Mouse (Mus musculus): ENCODE measurements around the gene Batf3. TPM values are rescaled to one million over a fixed set of nuclear protein-coding genes. Genes with fewer than 3 reads are reported as not detected.
"Not testable (repeated sequence)": the region's sequence is repeated elsewhere in the genome, so short reads cannot be mapped to it uniquely, and the experiment has no call there.

Batf3 gene
- polyA plus RNA-seq, 1 experiment from 2014 or later = 14.2 TPM

- WGBS = 78% methylated on average over 2 of the region's 2 CpGs
- H3K4me1 ChIP-seq (ENCODE audit: insufficient read depth) = no peaks in the 10 kb centered on the region
- no peak overlapping the region for H3K4me2 ChIP-seq
- no peaks in the 10 kb centered on the region for H3K36me3 ChIP-seq (ENCODE audit: insufficient read depth)
- ATAC-seq (ENCODE audit: insufficient read depth) = no peak
- no peak overlapping the region for H3K27ac ChIP-seq (ENCODE audit: low read depth)
- no peak for TF ChIP-seq CTCF (IDR thresholded peaks at IDR 0.05; ENCODE audit: low read depth)
- H3K9me3 ChIP-seq (ENCODE audit: low read depth, low read length) = no peaks in the 10 kb centered on the region
- H3K4me3 ChIP-seq (ENCODE audit: low read depth, low read length) = no peak overlapping the region
- DNase-seq = no peak
- no peak overlapping the region for H3K9ac ChIP-seq
- H3K27me3 ChIP-seq (ENCODE audit: insufficient read depth, low read length) = no peaks in the 10 kb centered on the region
Measured at GRCm38 (mm10) chr1:191131692-191132091, 34.0 kb downstream of the Batf3 start.

DNA sequence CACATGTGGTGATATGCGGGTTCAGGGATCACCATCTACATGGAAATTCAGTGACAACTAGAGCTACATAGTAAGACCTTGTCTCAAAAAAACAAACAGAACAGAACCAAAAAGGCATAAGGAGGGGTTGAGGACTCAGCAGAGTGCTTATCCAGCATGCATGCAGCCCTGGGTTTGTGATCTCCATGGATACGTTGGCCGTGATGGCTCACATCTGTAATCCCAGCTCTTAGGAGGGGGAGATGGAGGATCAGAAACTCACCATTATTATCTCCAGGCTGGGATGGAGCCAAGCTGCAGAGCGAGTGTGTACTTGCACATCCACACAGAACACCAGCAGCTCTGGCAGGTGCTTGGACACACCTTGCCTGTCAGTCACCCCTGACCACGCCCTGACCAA is 34.6 kb downstream of the Batf3 start:
- WGBS = 52% methylated on average over 5 of the region's 5 CpGs
- no peak overlapping the region for H3K4me2 ChIP-seq
- DNase-seq (no peak), ATAC-seq (ENCODE audit: insufficient read depth) (no peak)
- TF ChIP-seq CTCF (IDR thresholded peaks at IDR 0.05; ENCODE audit: low read depth) = no peak
- no peaks in the 10 kb centered on the region for H3K4me1 ChIP-seq (ENCODE audit: insufficient read depth)
- no peak overlapping the region for H3K27ac ChIP-seq (ENCODE audit: low read depth)
- H3K9ac ChIP-seq = no peak overlapping the region
- no peak overlapping the region for H3K4me3 ChIP-seq (ENCODE audit: low read depth, low read length)
- H3K9me3 ChIP-seq (ENCODE audit: low read depth, low read length) = no peaks in the 10 kb centered on the region
- no peaks in the 10 kb centered on the region for H3K27me3 ChIP-seq (ENCODE audit: insufficient read depth, low read length)
- no peaks in the 10 kb centered on the region for H3K36me3 ChIP-seq (ENCODE audit: insufficient read depth)

DNA sequence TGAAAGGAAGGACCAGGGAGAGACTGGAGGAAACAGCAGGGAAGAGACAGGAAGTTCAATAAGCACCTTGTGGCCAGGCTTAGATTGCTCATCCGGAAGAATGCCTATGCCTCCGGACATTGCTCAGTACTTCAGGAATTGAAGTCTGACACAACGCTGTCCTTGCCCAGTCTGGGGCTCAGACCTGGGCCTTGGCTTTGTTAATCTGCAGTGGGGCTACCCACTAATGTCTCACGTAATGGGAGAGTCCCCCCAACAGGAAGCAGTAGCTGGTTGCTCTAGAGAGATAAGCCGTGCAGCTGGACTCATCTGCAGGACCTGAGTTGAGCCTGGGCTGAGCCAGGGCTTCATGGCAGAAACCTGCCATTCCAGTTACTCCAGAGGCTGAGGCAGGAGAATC is 35.3 kb downstream of the Batf3 start:
- Histone ChIP-seq H3K36me3 (ENCODE audit: insufficient read depth) (no peaks in the 10 kb centered on the region), H3K27ac (ENCODE audit: low read depth) (no peak overlapping the region), H3K4me3 (ENCODE audit: low read depth, low read length) (no peak overlapping the region), H3K27me3 (ENCODE audit: insufficient read depth, low read length) (no peaks in the 10 kb centered on the region), H3K4me1 (ENCODE audit: insufficient read depth) (no peaks in the 10 kb centered on the region), H3K9me3 (ENCODE audit: low read depth, low read length) (no peaks in the 10 kb centered on the region), H3K4me2 (no peak overlapping the region), H3K9ac (no peak overlapping the region)
- DNase-seq = peak; percentile 46
- peak; percentile 66; the same call in 1 of the 2 replicates for ATAC-seq (ENCODE audit: insufficient read depth)
- TF ChIP-seq CTCF (IDR thresholded peaks at IDR 0.05; ENCODE audit: low read depth) = 0 out of 2 replicates have a peak, but pooled peaks have one; percentile 19
- WGBS = 55% methylated on average over 5 of the region's 5 CpGs

DNA sequence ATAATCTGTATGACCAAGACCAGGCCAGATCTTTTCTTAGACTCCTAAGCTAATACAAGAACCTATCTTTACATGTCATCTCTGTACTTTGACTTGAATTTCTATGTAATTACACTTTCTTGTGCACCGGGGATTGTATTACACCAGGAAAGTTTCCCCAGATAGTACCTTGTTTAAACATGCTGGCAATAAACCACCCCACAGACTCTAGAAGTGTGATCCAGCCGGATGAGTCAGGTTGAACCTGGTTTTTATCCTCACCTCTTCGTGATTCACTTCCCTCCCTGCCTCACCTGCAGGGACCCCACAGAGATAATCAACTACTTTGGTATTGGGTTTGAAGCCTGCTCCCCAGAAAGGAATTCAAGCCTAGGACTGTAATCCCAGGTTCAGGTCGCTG is 37.8 kb downstream of the Batf3 start:
- ATAC-seq (ENCODE audit: insufficient read depth) (no peak), DNase-seq (no peak)
- Histone ChIP-seq H3K4me2 (no peak overlapping the region), H3K4me1 (ENCODE audit: insufficient read depth) (no peaks in the 10 kb centered on the region), H3K36me3 (ENCODE audit: insufficient read depth) (no peaks in the 10 kb centered on the region), H3K27ac (ENCODE audit: low read depth) (no peak overlapping the region), H3K9me3 (ENCODE audit: low read depth, low read length) (no peaks in the 10 kb centered on the region), H3K27me3 (ENCODE audit: insufficient read depth, low read length) (no peaks in the 10 kb centered on the region), H3K9ac (no peak overlapping the region), H3K4me3 (ENCODE audit: low read depth, low read length) (no peak overlapping the region)
- WGBS = 49% methylated on average over 4 of the region's 4 CpGs
- TF ChIP-seq CTCF (IDR thresholded peaks at IDR 0.05; ENCODE audit: low read depth) = no peak

GRCm38 (mm10) chr1:191138436-191138835 is 40.8 kb downstream of the Batf3 start:
- WGBS = 86% methylated on average over 4 of the region's 4 CpGs

GRCm38 (mm10) chr1:191138874-191139495 is 41.3 kb downstream of the Batf3 start:
- no peak for TF ChIP-seq CTCF (IDR thresholded peaks at IDR 0.05; ENCODE audit: low read depth)
- ATAC-seq (ENCODE audit: insufficient read depth) = no peak
- WGBS = 44% methylated on average over 7 of the region's 7 CpGs

More at GRCm38 (mm10) chr1:191138436-191138835, 40.8 kb downstream of the Batf3 start:
- Histone ChIP-seq H3K9ac (no peak overlapping the region), H3K27me3 (ENCODE audit: insufficient read depth, low read length) (no peaks in the 10 kb centered on the region), H3K9me3 (ENCODE audit: low read depth, low read length) (no peaks in the 10 kb centered on the region), H3K27ac (ENCODE audit: low read depth) (no peak overlapping the region), H3K36me3 (ENCODE audit: insufficient read depth) (no peaks in the 10 kb centered on the region), H3K4me2 (no peak overlapping the region), H3K4me3 (ENCODE audit: low read depth, low read length) (no peak overlapping the region), H3K4me1 (ENCODE audit: insufficient read depth) (no peaks in the 10 kb centered on the region)
- DNase-seq = no peak
- no peak for ATAC-seq (ENCODE audit: insufficient read depth)
- TF ChIP-seq CTCF (IDR thresholded peaks at IDR 0.05; ENCODE audit: low read depth) = no peak

GRCm38 (mm10) chr1:191140983-191141382 is 43.3 kb downstream of the Batf3 start:
- H3K27me3 ChIP-seq (ENCODE audit: insufficient read depth, low read length) = no peaks in the 10 kb centered on the region
- WGBS = 76% methylated on average over 8 of the region's 8 CpGs
- no peaks in the 10 kb centered on the region for H3K36me3 ChIP-seq (ENCODE audit: insufficient read depth)
- H3K9me3 ChIP-seq (ENCODE audit: low read depth, low read length) = no peaks in the 10 kb centered on the region
- no peak overlapping the region for H3K4me3 ChIP-seq (ENCODE audit: low read depth, low read length)
- no peak for TF ChIP-seq CTCF (IDR thresholded peaks at IDR 0.05; ENCODE audit: low read depth)
- no peak for ATAC-seq (ENCODE audit: insufficient read depth)
- DNase-seq = no peak
- no peaks in the 10 kb centered on the region for H3K4me1 ChIP-seq (ENCODE audit: insufficient read depth)
- no peak overlapping the region for H3K27ac ChIP-seq (ENCODE audit: low read depth)
- H3K4me2 ChIP-seq = no peak overlapping the region
- no peak overlapping the region for H3K9ac ChIP-seq

More at GRCm38 (mm10) chr1:191138874-191139495, 41.3 kb downstream of the Batf3 start:
- Histone ChIP-seq H3K27me3 (ENCODE audit: insufficient read depth, low read length) (no peaks in the 10 kb centered on the region), H3K4me3 (ENCODE audit: low read depth, low read length) (no peak overlapping the region), H3K9ac (no peak overlapping the region), H3K4me2 (no peak overlapping the region), H3K9me3 (ENCODE audit: low read depth, low read length) (no peaks in the 10 kb centered on the region), H3K36me3 (ENCODE audit: insufficient read depth) (no peaks in the 10 kb centered on the region), H3K4me1 (ENCODE audit: insufficient read depth) (no peaks in the 10 kb centered on the region), H3K27ac (ENCODE audit: low read depth) (no peak overlapping the region)
- DNase-seq = peak; percentile 15

DNA sequence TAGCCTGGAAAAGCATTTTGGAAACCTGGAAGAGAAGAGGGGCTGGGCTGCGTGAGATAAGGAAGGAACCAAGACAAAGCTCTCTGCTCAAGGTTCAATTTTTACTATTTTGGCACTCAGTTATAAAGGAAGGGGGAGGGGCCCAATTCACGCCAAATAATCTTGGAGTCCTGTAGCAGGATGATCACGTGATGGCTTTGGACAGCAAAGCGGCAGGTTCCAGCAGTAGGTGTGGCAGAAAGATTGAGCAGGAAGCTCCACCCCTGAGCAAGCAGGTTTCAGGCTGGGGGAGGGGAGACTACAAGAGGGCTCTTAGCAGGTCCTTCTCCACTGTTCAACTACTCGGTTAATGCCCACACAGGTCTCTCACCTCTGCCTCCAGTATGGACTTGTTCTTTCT is 51.8 kb downstream of the Batf3 start:
- not testable (repeated sequence) for H3K9ac ChIP-seq; H3K9me3 ChIP-seq (ENCODE audit: low read depth, low read length); H3K4me2 ChIP-seq; H3K4me1 ChIP-seq (ENCODE audit: insufficient read depth); H3K27me3 ChIP-seq (ENCODE audit: insufficient read depth, low read length); DNase-seq; H3K27ac ChIP-seq (ENCODE audit: low read depth); H3K4me3 ChIP-seq (ENCODE audit: low read depth, low read length); ATAC-seq (ENCODE audit: insufficient read depth); H3K36me3 ChIP-seq (ENCODE audit: insufficient read depth)
- WGBS = 76% methylated on average over 5 of the region's 5 CpGs

Data from lung, embryonic 14.5 days (tissue).